Mouse (Mus musculus): ENCODE data around the gene Tubg1. TPM values are rescaled to one million over a fixed set of nuclear protein-coding genes. Genes with fewer than 3 reads are reported as not detected.
"Not testable (repeated sequence)": the region's sequence is repeated elsewhere in the genome, so short reads cannot be mapped to it uniquely, and the experiment has no call there.

Tubg1 gene
- polyA plus RNA-seq, 1 experiment from 2014 or later = 62.7 TPM

DNA sequence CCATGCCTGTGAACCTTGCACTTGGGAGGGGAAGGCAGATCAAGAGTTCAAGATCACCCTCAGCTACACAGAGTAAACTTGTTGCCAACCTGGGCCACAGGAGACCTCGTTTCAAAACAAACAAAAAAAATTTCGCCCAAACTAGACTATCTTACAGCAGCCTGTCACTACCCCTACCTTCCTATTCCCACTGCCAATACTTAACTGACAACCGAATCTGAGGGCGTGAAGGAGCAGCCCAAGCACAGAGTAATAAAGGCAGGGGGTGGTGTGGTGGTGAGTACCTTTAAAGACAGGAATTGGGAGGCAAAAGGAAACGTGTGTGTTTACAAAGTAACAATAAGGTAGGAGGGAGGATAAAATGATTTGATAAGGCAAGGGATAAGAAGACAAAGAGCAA is 9.0 kb upstream of the Tubg1 start:
- no peaks in the 10 kb centered on the region for H3K9me3 ChIP-seq
- H3K27ac ChIP-seq = no peak overlapping the region
- WGBS = 52% methylated on average over 5 of the region's 5 CpGs
- no peak overlapping the region for H3K4me3 ChIP-seq
- H3K4me1 ChIP-seq = no peaks in the 10 kb centered on the region
- no peak for ATAC-seq (ENCODE audit: insufficient number of reproducible peaks, low FRiP score, low TSS enrichment, low read depth)
- H3K4me2 ChIP-seq = no peak overlapping the region
- no peaks in the 10 kb centered on the region for H3K27me3 ChIP-seq
- no peak overlapping the region for H3K9ac ChIP-seq
- peaks cover 3% of the 10 kb centered on the region; the same call in 1 of the 2 replicates for H3K36me3 ChIP-seq

DNA sequence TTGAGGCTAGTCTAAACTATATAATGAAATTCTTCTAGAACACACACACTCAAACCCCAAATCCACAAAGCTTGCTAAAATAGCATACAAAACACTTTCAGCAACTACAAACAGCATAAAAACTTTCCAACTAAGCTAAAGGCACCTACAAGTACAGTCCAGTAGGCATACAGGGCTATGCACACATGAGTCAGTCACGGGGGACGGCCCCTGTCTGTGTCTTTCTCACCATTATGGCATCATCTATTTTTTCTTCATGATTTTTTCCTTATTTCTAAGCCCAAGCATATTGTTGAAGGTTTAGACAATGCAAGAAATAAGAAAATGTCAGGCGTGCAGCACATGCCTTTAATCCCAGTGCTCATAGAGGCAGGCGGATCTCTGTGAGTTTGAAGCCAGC is 8.6 kb upstream of the Tubg1 start:
- Histone ChIP-seq H3K36me3 (peaks cover 3% of the 10 kb centered on the region; the same call in 1 of the 2 replicates), H3K27me3 (no peaks in the 10 kb centered on the region), H3K4me1 (no peaks in the 10 kb centered on the region), H3K4me2 (no peak overlapping the region), H3K9me3 (no peaks in the 10 kb centered on the region), H3K4me3 (no peak overlapping the region), H3K27ac (no peak overlapping the region), H3K9ac (no peak overlapping the region)
- WGBS = 85% methylated on average over 4 of the region's 4 CpGs
- ATAC-seq (ENCODE audit: insufficient number of reproducible peaks, low FRiP score, low TSS enrichment, low read depth) = no peak

DNA sequence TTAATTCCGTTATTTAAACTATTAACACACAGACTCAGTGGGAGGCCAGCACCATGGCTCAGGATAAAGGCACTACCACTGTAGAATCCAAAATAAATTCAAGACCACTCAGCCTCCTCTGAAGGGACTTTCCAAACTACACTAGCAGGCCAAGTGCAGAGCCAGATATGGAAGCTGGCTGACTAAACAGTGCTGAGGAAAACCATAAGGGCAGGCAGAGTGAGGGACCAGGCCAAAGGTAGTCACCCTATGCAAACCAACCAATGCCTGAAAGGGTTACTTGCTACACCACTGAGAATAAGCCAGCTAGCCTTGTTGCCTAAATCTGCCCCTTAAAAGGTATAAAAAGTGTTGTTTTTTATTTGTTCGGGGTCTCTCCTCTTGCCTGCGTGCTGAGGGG is 7.6 kb upstream of the Tubg1 start:
- Histone ChIP-seq H3K9me3 (no peaks in the 10 kb centered on the region), H3K27me3 (no peaks in the 10 kb centered on the region), H3K4me1 (0 out of 2 replicates have a peak, but pooled peaks cover 4% of the 10 kb centered on the region), H3K4me2 (no peak overlapping the region), H3K9ac (no peak overlapping the region), H3K36me3 (peaks cover 10% of the 10 kb centered on the region; the same call in 1 of the 2 replicates), H3K27ac (no peak overlapping the region), H3K4me3 (no peak overlapping the region)
- WGBS = 82% methylated on average over 3 of the region's 3 CpGs
- no peak for ATAC-seq (ENCODE audit: insufficient number of reproducible peaks, low FRiP score, low TSS enrichment, low read depth)

DNA sequence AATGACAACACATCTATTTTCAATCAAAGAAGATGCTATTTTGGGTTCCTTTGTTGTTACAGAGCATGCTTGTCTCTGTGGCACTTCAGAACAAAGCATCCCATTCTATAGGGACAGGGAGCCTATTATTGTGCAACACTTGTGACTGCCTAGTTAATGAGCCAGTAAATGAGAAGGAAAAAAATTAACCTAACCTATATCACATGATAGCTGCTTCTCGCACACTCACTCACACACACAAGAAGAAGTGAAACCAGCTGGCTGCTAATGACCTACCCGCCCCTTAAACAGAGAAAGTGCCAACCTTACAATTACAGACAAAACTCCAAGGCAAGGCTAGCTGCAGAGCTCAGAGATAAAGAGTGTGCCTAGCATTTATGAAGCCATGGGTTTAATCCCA is 4.2 kb upstream of the Tubg1 start:
- no peak overlapping the region for H3K4me2 ChIP-seq
- H3K4me3 ChIP-seq = no peak overlapping the region
- peaks cover 10% of the 10 kb centered on the region; the same call in 1 of the 2 replicates for H3K36me3 ChIP-seq
- H3K9ac ChIP-seq = no peak overlapping the region
- H3K9me3 ChIP-seq = no peaks in the 10 kb centered on the region
- 54% methylated on average over 2 of the region's 2 CpGs for WGBS
- peaks cover 20% of the 10 kb centered on the region for H3K4me1 ChIP-seq
- H3K27me3 ChIP-seq = no peaks in the 10 kb centered on the region
- H3K27ac ChIP-seq = no peak overlapping the region
- no peak for ATAC-seq (ENCODE audit: insufficient number of reproducible peaks, low FRiP score, low TSS enrichment, low read depth)

DNA sequence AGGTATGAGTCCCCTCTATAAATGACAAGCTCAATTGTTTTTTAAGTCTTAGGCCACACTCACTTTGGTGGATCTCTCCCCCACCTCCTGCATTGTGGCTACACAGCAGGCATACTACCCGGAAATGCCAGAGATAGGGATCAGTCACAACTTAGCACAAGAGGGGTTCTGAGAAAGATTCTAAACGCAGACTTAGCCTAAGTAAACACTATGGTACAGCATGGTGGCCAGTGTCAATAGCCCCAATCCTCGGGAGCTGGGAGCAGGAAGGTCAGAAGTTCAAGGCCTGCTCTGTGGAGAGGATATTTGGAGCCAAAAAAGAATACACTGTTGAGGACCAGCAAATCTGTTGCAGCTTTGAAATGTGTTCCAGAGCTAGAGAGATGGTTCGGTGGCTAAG is 1.6 kb upstream of the Tubg1 start:
- no peaks in the 10 kb centered on the region for H3K27me3 ChIP-seq
- peak overlapping the region; percentile 98 for H3K4me3 ChIP-seq
- peak overlapping the region; percentile 93 for H3K9ac ChIP-seq
- 46% methylated on average over 4 of the region's 4 CpGs for WGBS
- peak overlapping the region; percentile 79 for H3K4me2 ChIP-seq
- ATAC-seq (ENCODE audit: insufficient number of reproducible peaks, low FRiP score, low TSS enrichment, low read depth) = no peak
- H3K4me1 ChIP-seq = peaks cover 24% of the 10 kb centered on the region
- peaks cover 20% of the 10 kb centered on the region for H3K36me3 ChIP-seq
- no peaks in the 10 kb centered on the region for H3K9me3 ChIP-seq
- 0 out of 2 replicates have a peak overlapping the region, but pooled peaks have one; percentile 2 for H3K27ac ChIP-seq

DNA sequence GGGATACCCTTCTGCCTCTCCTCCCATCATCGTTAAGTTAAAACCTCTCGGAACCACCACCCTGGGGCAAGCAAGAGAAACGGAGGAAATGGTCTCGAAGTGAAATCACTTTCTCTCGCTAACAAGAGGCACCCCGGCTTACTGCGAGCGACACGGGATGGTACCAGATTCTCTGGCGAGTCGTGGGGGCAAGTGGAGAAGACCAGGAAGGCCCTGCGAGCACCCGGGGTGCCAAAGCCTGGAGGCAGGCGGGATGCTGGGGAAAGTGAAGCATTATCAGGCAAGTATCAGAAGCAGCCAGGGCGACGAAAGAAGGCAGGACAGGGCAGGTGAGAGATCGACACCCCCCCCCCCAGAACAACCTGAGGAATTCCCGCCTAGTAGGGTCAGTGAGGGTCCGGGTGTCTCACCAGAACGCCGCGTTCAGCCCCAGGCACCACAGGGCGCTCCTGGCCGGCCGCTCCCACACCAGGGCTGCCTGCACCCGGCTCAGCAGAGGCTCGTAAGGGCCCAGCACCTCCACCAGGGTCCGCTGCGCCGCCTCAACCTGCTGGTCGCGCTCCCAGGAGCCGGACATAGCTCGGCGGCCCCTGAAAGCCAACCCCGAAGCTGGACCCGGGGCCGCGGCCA is 492 bp upstream of the Tubg1 start:
- Histone ChIP-seq H3K4me3 (peak overlapping the region; percentile 98), H3K9ac (peak overlapping the region; percentile 93), H3K27ac (peak overlapping the region; percentile 88), H3K4me2 (peak overlapping the region; percentile 79), H3K27me3 (no peaks in the 10 kb centered on the region), H3K4me1 (peaks cover 24% of the 10 kb centered on the region), H3K9me3 (no peaks in the 10 kb centered on the region), H3K36me3 (peaks cover 26% of the 10 kb centered on the region)
- WGBS = under 1% methylated on average over 39 of the region's 39 CpGs
- peak; percentile 70 for ATAC-seq (ENCODE audit: insufficient number of reproducible peaks, low FRiP score, low TSS enrichment, low read depth)

DNA sequence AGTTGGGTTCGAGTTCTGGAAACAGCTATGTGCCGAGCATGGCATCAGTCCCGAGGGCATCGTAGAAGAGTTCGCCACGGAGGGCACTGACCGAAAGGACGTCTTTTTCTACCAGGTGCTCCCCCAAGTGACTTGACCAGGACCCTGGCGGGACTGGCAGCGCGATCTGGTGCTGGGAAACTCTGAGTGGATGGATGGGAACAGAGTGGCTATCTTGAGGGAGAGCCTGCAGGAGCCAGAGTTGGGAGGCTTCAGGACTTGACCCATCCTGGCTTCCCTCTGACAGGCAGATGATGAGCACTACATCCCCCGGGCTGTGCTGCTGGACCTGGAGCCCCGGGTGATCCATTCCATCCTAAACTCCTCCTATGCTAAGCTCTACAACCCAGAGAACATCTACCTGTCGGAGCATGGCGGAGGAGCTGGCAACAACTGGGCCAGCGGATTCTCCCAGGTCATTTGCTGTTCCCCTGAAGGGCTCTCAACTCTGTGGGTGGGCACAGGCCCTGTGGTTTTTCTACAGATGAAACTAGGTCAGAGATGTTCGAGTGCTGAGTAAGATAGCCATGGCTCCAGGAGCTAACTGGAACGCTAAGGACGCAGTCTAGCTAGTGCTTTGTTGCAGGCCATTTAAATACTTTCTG is 929 bp downstream of the Tubg1 start:
- Histone ChIP-seq H3K9ac (peak overlapping the region; percentile 74), H3K4me2 (peak overlapping the region; percentile 85), H3K27ac (peak overlapping the region; percentile 89), H3K27me3 (no peaks in the 10 kb centered on the region), H3K4me1 (peaks cover 24% of the 10 kb centered on the region), H3K4me3 (peak overlapping the region; percentile 98), H3K36me3 (peaks cover 38% of the 10 kb centered on the region), H3K9me3 (no peaks in the 10 kb centered on the region)
- WGBS = 21% methylated on average over 19 of the region's 19 CpGs
- ATAC-seq (ENCODE audit: insufficient number of reproducible peaks, low FRiP score, low TSS enrichment, low read depth) = no peak

DNA sequence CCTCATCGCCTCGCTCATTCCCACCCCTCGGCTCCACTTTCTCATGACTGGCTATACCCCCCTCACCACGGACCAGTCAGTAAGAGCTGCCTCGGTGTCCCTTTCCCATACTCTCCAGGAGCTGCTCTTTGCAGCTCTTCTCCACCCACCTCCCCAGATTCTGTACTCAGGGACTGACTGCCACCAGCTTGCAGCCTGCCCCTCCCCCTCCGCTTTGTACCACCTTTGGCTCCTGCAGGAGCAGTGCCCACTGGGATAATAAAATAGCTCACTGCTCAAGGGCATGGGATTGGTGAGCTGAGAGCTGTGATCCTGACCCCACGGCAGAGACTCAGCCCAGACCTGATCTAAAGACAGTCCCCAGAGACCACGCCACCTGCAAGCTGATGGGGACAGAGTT is 4.8 kb downstream of the Tubg1 start:
- 93% methylated on average over 8 of the region's 8 CpGs for WGBS
- H3K36me3 ChIP-seq = peaks cover 43% of the 10 kb centered on the region
- not testable (repeated sequence) for H3K4me2 ChIP-seq; H3K9me3 ChIP-seq; H3K9ac ChIP-seq; H3K4me1 ChIP-seq; H3K4me3 ChIP-seq; H3K27ac ChIP-seq; ATAC-seq (ENCODE audit: insufficient number of reproducible peaks, low FRiP score, low TSS enrichment, low read depth); H3K27me3 ChIP-seq

DNA sequence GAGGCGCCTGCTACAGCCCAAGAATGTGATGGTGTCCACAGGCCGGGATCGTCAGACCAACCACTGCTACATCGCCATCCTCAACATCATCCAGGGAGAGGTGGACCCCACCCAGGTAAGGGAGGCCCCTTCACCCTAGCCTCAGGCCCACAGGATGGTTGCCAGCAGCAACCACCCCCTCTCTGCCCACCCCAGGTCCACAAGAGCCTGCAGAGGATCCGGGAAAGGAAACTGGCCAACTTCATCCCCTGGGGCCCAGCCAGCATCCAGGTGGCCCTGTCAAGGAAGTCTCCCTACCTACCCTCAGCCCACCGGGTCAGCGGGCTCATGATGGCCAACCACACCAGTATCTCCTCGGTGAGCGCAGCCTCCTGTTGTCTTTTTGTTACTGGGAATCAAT is 5.3 kb downstream of the Tubg1 start:
- not testable (repeated sequence) for H3K27ac ChIP-seq, H3K9me3 ChIP-seq, H3K4me2 ChIP-seq, H3K4me1 ChIP-seq, H3K4me3 ChIP-seq, H3K9ac ChIP-seq, H3K27me3 ChIP-seq
- peaks cover 43% of the 10 kb centered on the region for H3K36me3 ChIP-seq
- ATAC-seq (ENCODE audit: insufficient number of reproducible peaks, low FRiP score, low TSS enrichment, low read depth) = 0 out of 2 replicates have a peak, but pooled peaks have one; percentile 21
- WGBS = 92% methylated on average over 8 of the region's 9 CpGs

DNA sequence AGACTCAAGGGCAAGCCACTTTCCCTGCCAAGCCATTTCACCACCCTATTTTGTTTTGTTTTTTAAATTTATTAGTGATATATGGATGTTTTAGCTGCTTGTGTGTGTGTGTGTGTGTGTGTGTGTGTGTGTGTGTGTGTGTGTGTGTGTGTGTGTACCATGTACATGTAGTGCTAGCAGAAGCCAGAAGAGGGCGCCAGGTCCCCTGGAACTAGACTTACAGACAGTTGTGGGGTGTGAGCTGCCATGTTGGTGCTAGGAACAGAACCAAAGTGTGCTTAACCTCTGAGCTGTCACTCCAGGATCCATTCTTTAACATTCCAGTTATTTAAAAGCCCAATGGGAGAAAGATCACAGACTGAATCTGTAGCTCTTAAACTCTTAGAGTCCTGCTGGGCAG is 7.3 kb downstream of the Tubg1 start:
- no peak for ATAC-seq (ENCODE audit: insufficient number of reproducible peaks, low FRiP score, low TSS enrichment, low read depth)
- no peak overlapping the region for H3K9ac ChIP-seq
- WGBS = 100% methylated on average over 1 of the region's 1 CpGs
- H3K4me3 ChIP-seq = no peak overlapping the region
- no peaks in the 10 kb centered on the region for H3K27me3 ChIP-seq
- H3K27ac ChIP-seq = no peak overlapping the region
- H3K36me3 ChIP-seq = peaks cover 43% of the 10 kb centered on the region
- no peaks in the 10 kb centered on the region for H3K9me3 ChIP-seq
- H3K4me2 ChIP-seq = no peak overlapping the region
- H3K4me1 ChIP-seq = peaks cover 3% of the 10 kb centered on the region; the same call in 1 of the 2 replicates

DNA sequence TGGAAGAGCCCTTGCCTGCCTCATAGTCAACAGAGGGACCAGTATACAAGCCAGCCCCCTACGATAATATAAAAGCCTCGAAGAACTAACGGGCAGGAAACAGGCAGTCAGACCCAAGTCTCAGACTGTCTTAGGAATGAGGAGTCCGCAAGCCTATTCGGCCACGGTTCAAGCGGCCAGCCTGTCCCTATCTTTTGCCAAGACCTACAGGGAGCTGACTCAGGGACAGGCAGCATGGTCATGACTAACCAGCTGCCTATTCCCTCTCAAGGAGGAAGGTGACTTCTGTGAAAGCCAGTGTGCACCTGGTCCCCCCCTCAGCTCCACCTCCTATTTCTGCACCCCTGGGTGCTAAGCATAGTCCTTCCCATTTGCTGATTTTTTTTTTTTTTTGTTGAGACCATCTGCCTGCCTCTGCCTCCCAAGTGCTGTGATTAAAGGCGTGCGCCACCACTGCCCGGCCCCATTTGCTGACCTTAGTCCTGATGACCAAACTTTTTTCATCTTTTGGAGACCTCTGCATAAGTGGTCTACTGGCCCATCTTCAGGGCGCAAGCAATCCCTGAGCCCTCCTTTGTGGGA is 9.3 kb downstream of the Tubg1 start:
- Histone ChIP-seq H3K4me2 (no peak overlapping the region), H3K9me3 (no peaks in the 10 kb centered on the region), H3K36me3 (peaks cover 25% of the 10 kb centered on the region), H3K9ac (no peak overlapping the region), H3K4me3 (no peak overlapping the region), H3K27ac (no peak overlapping the region), H3K27me3 (no peaks in the 10 kb centered on the region), H3K4me1 (peaks cover 3% of the 10 kb centered on the region; the same call in 1 of the 2 replicates)
- 86% methylated on average over 11 of the region's 11 CpGs for WGBS
- no peak for ATAC-seq (ENCODE audit: insufficient number of reproducible peaks, low FRiP score, low TSS enrichment, low read depth)

DNA sequence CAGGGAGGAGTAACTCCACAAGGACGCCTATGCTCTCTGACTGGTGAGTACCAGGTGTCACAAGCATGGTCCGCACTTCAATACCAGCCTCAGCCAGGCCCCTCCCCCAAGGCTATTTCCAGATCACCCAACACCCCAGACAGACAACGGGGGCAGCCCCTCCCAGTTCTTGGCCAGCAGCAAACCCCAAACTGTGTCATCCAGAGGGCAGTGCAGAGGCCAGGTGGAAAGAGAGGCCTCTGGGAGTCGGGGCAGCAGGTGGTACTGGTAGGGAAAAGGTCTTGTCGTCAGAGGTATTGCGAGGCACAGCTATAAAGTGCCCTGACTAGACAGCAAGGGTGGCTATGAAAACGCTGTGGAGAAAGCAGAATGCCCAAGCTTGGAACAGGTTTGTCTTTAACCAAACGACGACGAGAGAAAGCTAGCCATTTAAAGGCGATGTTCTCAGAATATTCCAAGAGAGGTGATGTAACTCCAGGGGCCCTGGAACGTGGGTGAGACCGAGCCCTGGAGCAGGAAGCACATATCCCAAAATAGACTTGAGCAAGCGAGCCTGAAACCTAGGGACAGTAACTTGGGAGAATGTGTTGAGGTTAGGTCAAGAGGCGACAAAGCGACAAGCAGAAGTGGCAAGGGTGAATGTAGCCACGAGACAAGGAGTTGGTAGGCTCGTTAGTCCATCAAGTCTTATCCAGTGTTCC is 10.5 kb downstream of the Tubg1 start:
- WGBS = 34% methylated on average over 18 of the region's 18 CpGs
- ATAC-seq (ENCODE audit: insufficient number of reproducible peaks, low FRiP score, low TSS enrichment, low read depth) = no peak
- Histone ChIP-seq H3K27me3 (no peaks in the 10 kb centered on the region), H3K36me3 (peaks cover 17% of the 10 kb centered on the region), H3K9ac (no peak overlapping the region), H3K4me1 (peaks cover 3% of the 10 kb centered on the region; the same call in 1 of the 2 replicates), H3K4me3 (no peak overlapping the region), H3K4me2 (no peak overlapping the region), H3K27ac (peak overlapping the region; percentile 38; the same call in 1 of the 2 replicates), H3K9me3 (no peaks in the 10 kb centered on the region)

Measured in limb, embryonic 15.5 days (tissue).